Mouse (Mus musculus) myocyte (in vitro differentiated cells): ENCODE results near the gene Dnaaf1. TPM values are rescaled to one million over a fixed set of nuclear protein-coding genes. Genes with fewer than 3 reads are reported as not detected.

Source experiments
- H3K27me3 ChIP-seq: one replicate; pipeline ENCODE4 v1.6.1; 2011; ENCODE audit not compliant: control insufficient read depth, insufficient read depth, insufficient read length
- H3K36me3 ChIP-seq: one replicate; pipeline ENCODE4 v1.6.1; 2011; ENCODE audit not compliant: control insufficient read depth, insufficient read depth
- H3K4me2 ChIP-seq: one replicate; pipeline ENCODE4 v1.6.1; 2011; ENCODE audit warnings: low read depth, control low read depth
- H3K4me3 ChIP-seq: one replicate; pipeline ENCODE4 v1.5.1; 2011; ENCODE audit warnings: mild to moderate bottlenecking, control low read depth, moderate library complexity
- H3K79me2 ChIP-seq: one replicate; pipeline ENCODE4 v1.6.1; 2011; ENCODE audit not compliant: control insufficient read depth, insufficient read depth
- H3ac ChIP-seq: one replicate; pipeline ENCODE4 v1.6.1; 2011; ENCODE audit not compliant: control insufficient read depth, insufficient read length
- CEBPB ChIP-seq: IDR thresholded peaks from 2 replicates; pipeline ENCODE4 v1.6.1; 2011; ENCODE audit warnings: mild to moderate bottlenecking, moderate library complexity; ENCODE audit not compliant: poor library complexity, insufficient read depth, severe bottlenecking
- E2F4 ChIP-seq: IDR thresholded peaks from one replicate; pipeline ENCODE4 v1.6.1; 2011; ENCODE audit warnings: mild to moderate bottlenecking, control low read depth, moderate library complexity; ENCODE audit not compliant: insufficient read depth
- MAX ChIP-seq: IDR thresholded peaks from one replicate; pipeline ENCODE4 v1.6.1; 2011; ENCODE audit warnings: low read depth, mild to moderate bottlenecking, control low read depth
- MYOD1 ChIP-seq, 3 experiments: IDR thresholded peaks; one replicate each; pipeline ENCODE4 v1.6.1; 2011; ENCODE audit warnings: control low read depth in 2 of 3, low read depth in 2 of 3, mild to moderate bottlenecking in 2 of 3, moderate library complexity in 1 of 3; ENCODE audit not compliant: insufficient read length in 2 of 3, control insufficient read depth in 1 of 3
- MYOG ChIP-seq, 3 experiments: IDR thresholded peaks; one replicate each; pipeline ENCODE4 v1.6.1; 2011; ENCODE audit warnings: control low read depth in 2 of 3, low read depth in 2 of 3, mild to moderate bottlenecking in 2 of 3; ENCODE audit not compliant: insufficient read length in 2 of 3, control insufficient read depth in 1 of 3, insufficient read depth in 1 of 3
- POLR2A ChIP-seq: IDR thresholded peaks from one replicate; pipeline ENCODE4 v1.6.1; 2011; ENCODE audit warnings: low read depth, mild to moderate bottlenecking, control low read depth, moderate library complexity; ENCODE audit not compliant: insufficient read length
- POLR2AphosphoS2 ChIP-seq: IDR thresholded peaks from one replicate; pipeline ENCODE4 v1.6.1; 2011; ENCODE audit warnings: low read depth, control low read depth; ENCODE audit not compliant: insufficient read length
- REST ChIP-seq: IDR thresholded peaks from one replicate; pipeline ENCODE4 v1.6.1; 2011; ENCODE audit warnings: mild to moderate bottlenecking, control low read depth, moderate library complexity; ENCODE audit not compliant: insufficient read depth, insufficient read length
- SRF ChIP-seq: IDR thresholded peaks from one replicate; pipeline ENCODE4 v1.6.1; 2011; ENCODE audit warnings: low read depth; ENCODE audit not compliant: control insufficient read depth, insufficient read length
- TCF12 ChIP-seq: IDR thresholded peaks from one replicate; pipeline ENCODE4 v1.6.1; 2011; ENCODE audit warnings: mild to moderate bottlenecking, control low read depth; ENCODE audit not compliant: poor library complexity, insufficient read depth, severe bottlenecking
- TCF3 ChIP-seq: IDR thresholded peaks from one replicate; pipeline ENCODE4 v1.6.1; 2011; ENCODE audit warnings: low read depth, control low read depth; ENCODE audit not compliant: insufficient read length
- USF1 ChIP-seq: IDR thresholded peaks from one replicate; pipeline ENCODE4 v1.6.1; 2011; ENCODE audit warnings: low read depth, mild to moderate bottlenecking, control low read depth, moderate library complexity
- polyA plus RNA-seq: library from polyadenylated mRNA; unstranded; fragments of >200 nt; fragmentation: generic; extraction: Trizol; gene quantifications from one replicate; pipeline ENCODE4 v1.2.1, GENCODE M21; 2012; ENCODE audit warnings: missing spikeins

The Dnaaf1 gene
- polyA plus RNA-seq, 1 experiment: 0.01 TPM

- Histone ChIP-seq H3ac (no peak overlapping the region), H3K79me2 (no peaks in the 10 kb centered on the region), H3K36me3 (no peaks in the 10 kb centered on the region), H3K4me3 (no peak overlapping the region), H3K4me2 (no peak overlapping the region), H3K27me3 (peaks cover 81% of the 10 kb centered on the region)
- TF ChIP-seq CEBPB (no peak), POLR2A (no peak), TCF3 (no peak), SRF (no peak), REST (no peak), USF1 (no peak), TCF12 (no peak), MYOG (IDR thresholded peaks at IDR 0.05; ENCODE audit: control insufficient read depth in 1 of 3, insufficient read depth in 1 of 3, insufficient read length in 2 of 3, low read depth in 2 of 3) (no peak), MAX (no peak), POLR2AphosphoS2 (no peak), E2F4 (no peak)
Observed at GRCm38 (mm10) chr8:119620116-119620840, 45.2 kb downstream of the Dnaaf1 start.

DNA sequence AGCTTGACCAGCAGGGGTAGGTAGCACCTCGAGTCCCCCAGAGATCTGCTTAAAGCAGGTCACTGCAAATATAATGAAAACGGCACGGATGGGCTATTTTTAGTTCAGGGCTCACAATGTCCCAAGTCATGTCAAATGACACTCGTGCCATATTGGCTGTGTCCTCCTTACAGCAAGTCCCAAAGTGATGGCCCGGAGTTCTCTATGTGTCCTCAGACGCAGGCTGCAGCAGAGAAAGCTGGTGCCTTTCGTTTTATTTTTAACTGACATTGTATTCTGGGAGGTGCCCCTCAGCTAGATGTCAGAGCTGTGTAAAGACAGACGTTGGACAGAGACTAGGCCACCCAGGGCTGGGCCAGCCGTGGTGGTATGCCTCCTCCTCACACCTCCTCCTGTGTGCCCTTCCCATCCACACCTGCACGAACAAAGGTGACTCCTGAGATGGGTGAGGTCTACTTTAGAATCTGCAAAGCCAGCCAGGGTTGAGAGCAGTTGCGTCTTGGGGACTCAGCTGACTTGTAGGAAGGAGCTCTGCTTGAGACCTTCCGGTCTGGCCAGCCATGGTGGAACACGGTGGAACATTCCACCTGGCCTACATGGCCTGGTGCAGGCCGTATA is 45.9 kb downstream of the Dnaaf1 start:
- H3ac ChIP-seq: no peak overlapping the region
- peaks cover 81% of the 10 kb centered on the region for H3K27me3 ChIP-seq
- H3K36me3 ChIP-seq: no peaks in the 10 kb centered on the region

DNA sequence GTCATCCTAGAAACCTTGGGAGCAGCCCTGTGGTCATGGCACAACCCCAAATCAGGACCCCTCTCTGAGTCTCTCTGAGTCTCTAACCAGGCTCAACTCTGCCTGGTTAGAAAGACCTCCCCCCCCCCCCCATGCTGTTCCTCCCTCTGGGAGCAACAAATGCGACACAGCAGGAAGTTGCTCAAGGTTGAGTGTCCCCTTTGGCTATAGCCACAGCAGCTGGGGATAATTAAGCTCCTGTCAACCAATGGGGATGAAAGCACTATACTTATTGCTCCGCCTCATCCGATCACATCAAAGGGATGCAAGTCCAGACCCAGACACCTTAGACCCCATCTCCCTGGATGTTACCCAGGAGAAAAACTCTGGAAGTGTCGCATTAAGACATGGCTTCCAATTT is 47.5 kb downstream of the Dnaaf1 start:
- Histone ChIP-seq H3ac (no peak overlapping the region), H3K4me3 (no peak overlapping the region), H3K79me2 (no peaks in the 10 kb centered on the region), H3K36me3 (no peaks in the 10 kb centered on the region), H3K4me2 (no peak overlapping the region), H3K27me3 (peaks cover 81% of the 10 kb centered on the region)
- no peak for TF ChIP-seq USF1
- no peak for TF ChIP-seq MYOD1 (IDR thresholded peaks at IDR 0.05; ENCODE audit: control insufficient read depth in 1 of 3, insufficient read length in 2 of 3, low read depth in 2 of 3)
- no peak for TF ChIP-seq TCF3
- TF ChIP-seq E2F4: no peak
- TF ChIP-seq POLR2AphosphoS2: no peak
- no peak for TF ChIP-seq CEBPB
- TF ChIP-seq MAX: no peak
- TF ChIP-seq MYOG (IDR thresholded peaks at IDR 0.05; ENCODE audit: control insufficient read depth in 1 of 3, insufficient read depth in 1 of 3, insufficient read length in 2 of 3, low read depth in 2 of 3): no peak
- no peak for TF ChIP-seq REST
- TF ChIP-seq POLR2A: no peak
- TF ChIP-seq TCF12: no peak
- no peak for TF ChIP-seq SRF

More for the DNA sequence above, 45.9 kb downstream of the Dnaaf1 start:
- Histone ChIP-seq H3K4me2 (no peak overlapping the region), H3K4me3 (no peak overlapping the region), H3K79me2 (no peaks in the 10 kb centered on the region)
- no peak for TF ChIP-seq POLR2A
- TF ChIP-seq REST: no peak
- TF ChIP-seq TCF3: no peak
- no peak for TF ChIP-seq MAX
- TF ChIP-seq E2F4: no peak
- no peak for TF ChIP-seq MYOD1 (IDR thresholded peaks at IDR 0.05; ENCODE audit: control insufficient read depth in 1 of 3, insufficient read length in 2 of 3, low read depth in 2 of 3)
- TF ChIP-seq USF1: no peak
- TF ChIP-seq CEBPB: no peak
- TF ChIP-seq SRF: no peak
- no peak for TF ChIP-seq TCF12
- TF ChIP-seq MYOG (IDR thresholded peaks at IDR 0.05; ENCODE audit: control insufficient read depth in 1 of 3, insufficient read depth in 1 of 3, insufficient read length in 2 of 3, low read depth in 2 of 3): no peak
- TF ChIP-seq POLR2AphosphoS2: no peak

DNA sequence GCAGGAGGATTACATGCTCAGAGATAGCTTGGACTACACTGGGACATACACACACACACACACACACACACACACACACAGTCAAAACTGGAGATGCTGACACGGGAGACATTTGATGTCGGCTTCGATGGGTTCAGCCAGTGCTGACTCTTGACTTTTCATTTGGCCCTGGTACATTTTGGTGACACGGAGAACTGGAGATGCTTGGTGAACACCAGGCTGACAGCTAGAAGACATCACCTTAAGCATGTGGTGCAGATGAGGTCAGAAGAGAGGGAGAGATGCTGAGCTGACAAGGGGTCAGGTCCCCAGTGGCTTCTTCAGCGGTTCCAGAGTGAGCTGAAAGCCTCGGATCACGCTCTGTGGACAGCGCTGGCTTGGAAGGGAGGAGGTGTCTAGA is 48.0 kb downstream of the Dnaaf1 start:
- TF ChIP-seq TCF12: no peak
- TF ChIP-seq MYOG (IDR thresholded peaks at IDR 0.05; ENCODE audit: control insufficient read depth in 1 of 3, insufficient read depth in 1 of 3, insufficient read length in 2 of 3, low read depth in 2 of 3): no peak
- no peak for TF ChIP-seq E2F4
- no peak for TF ChIP-seq SRF
- TF ChIP-seq MAX: no peak
- no peak for TF ChIP-seq CEBPB
- TF ChIP-seq USF1: no peak
- no peak for TF ChIP-seq POLR2A
- no peak for TF ChIP-seq MYOD1 (IDR thresholded peaks at IDR 0.05; ENCODE audit: control insufficient read depth in 1 of 3, insufficient read length in 2 of 3, low read depth in 2 of 3)
- no peak for TF ChIP-seq POLR2AphosphoS2
- no peak for TF ChIP-seq REST
- no peak for TF ChIP-seq TCF3
- no peaks in the 10 kb centered on the region for H3K79me2 ChIP-seq
- H3K27me3 ChIP-seq: peaks cover 80% of the 10 kb centered on the region
- no peaks in the 10 kb centered on the region for H3K36me3 ChIP-seq
- H3K4me2 ChIP-seq: no peak overlapping the region
- H3ac ChIP-seq: no peak overlapping the region
- no peak overlapping the region for H3K4me3 ChIP-seq
